Mouse (Mus musculus): Measurements from ENCODE around the gene Lpar6.

The Lpar6 gene

GRCm38 (mm10) chr14:73237848-73238321, at the start of gene Lpar6:
Gene Lpar6 (plus strand): TSS chr14:73237895.
- DNase-seq (ENCODE audit: low read depth), result peak; percentile 70

GRCm38 (mm10) chr14:73199058-73199457, 38.6 kb upstream of the Lpar6 start:
- DNase-seq (ENCODE audit: low read depth), result no peak

- DNase-seq (ENCODE audit: low read depth), result no peak
Observed at GRCm38 (mm10) chr14:73201447-73201846, 36.2 kb upstream of the Lpar6 start.

GRCm38 (mm10) chr14:73204016-73204415, 33.7 kb upstream of the Lpar6 start:
- no peak for DNase-seq (ENCODE audit: low read depth)

GRCm38 (mm10) chr14:73209262-73209661, 28.4 kb upstream of the Lpar6 start:
- DNase-seq (ENCODE audit: low read depth), result no peak

- no peak for DNase-seq (ENCODE audit: low read depth)
Observed at GRCm38 (mm10) chr14:73210196-73210595, 27.5 kb upstream of the Lpar6 start.

- DNase-seq (ENCODE audit: low read depth), result no peak
Observed at GRCm38 (mm10) chr14:73211477-73211876, 26.2 kb upstream of the Lpar6 start.

- no peak for DNase-seq (ENCODE audit: low read depth)
Observed at GRCm38 (mm10) chr14:73217062-73217461, 20.6 kb upstream of the Lpar6 start.

- DNase-seq (ENCODE audit: low read depth), result no peak
Observed at GRCm38 (mm10) chr14:73222316-73222970, 15.3 kb upstream of the Lpar6 start.

GRCm38 (mm10) chr14:73226346-73226745, 11.3 kb upstream of the Lpar6 start:
- no peak for DNase-seq (ENCODE audit: low read depth)

- DNase-seq (ENCODE audit: low read depth), result no peak
Observed at GRCm38 (mm10) chr14:73226849-73227248, 10.8 kb upstream of the Lpar6 start.

- DNase-seq (ENCODE audit: low read depth), result no peak
Observed at GRCm38 (mm10) chr14:73231286-73231982, 6.3 kb upstream of the Lpar6 start.

- no peak for DNase-seq (ENCODE audit: low read depth)
Observed at GRCm38 (mm10) chr14:73234468-73235031, 3.1 kb upstream of the Lpar6 start.

- DNase-seq (ENCODE audit: low read depth), result peak; percentile 67
Observed at GRCm38 (mm10) chr14:73238498-73239250, 979 bp downstream of the Lpar6 start.

GRCm38 (mm10) chr14:73239291-73239690, 1.6 kb downstream of the Lpar6 start:
- peak; percentile 48 for DNase-seq (ENCODE audit: low read depth)

- no peak for DNase-seq (ENCODE audit: low read depth)
Observed at GRCm38 (mm10) chr14:73239857-73240256, 2.2 kb downstream of the Lpar6 start.

- peak; percentile 51 for DNase-seq (ENCODE audit: low read depth)
Observed at GRCm38 (mm10) chr14:73244061-73244597, 6.4 kb downstream of the Lpar6 start.

GRCm38 (mm10) chr14:73250056-73250455, 12.4 kb downstream of the Lpar6 start:
- no peak for DNase-seq (ENCODE audit: low read depth)

GRCm38 (mm10) chr14:73252276-73252675, 14.6 kb downstream of the Lpar6 start:
- no peak for DNase-seq (ENCODE audit: low read depth)

GRCm38 (mm10) chr14:73253453-73254251, 16.0 kb downstream of the Lpar6 start:
- peak; percentile 61 for DNase-seq (ENCODE audit: low read depth)

GRCm38 (mm10) chr14:73254412-73254811, 16.7 kb downstream of the Lpar6 start:
- no peak for DNase-seq (ENCODE audit: low read depth)
